Mouse (Mus musculus) frontal cortex, postnatal 14 days (tissue): ENCODE results near the gene Anks3.
A peak's percentile ranks its signal among the peaks of the same experiment; 100 is the strongest.

Experiments used
- DNase-seq, 2 experiments: peaks; one replicate each; pipeline ENCODE4 v3.0.0; 2022; ENCODE audit warnings: low spot score in 2 of 2

Gene Anks3

GRCm38 (mm10) chr16:4963797-4964709, at the start of gene Anks3:
Anks3 (minus strand) TSS chr16:4964205.
- peak; percentile 98 to 99 for DNase-seq

GRCm38 (mm10) chr16:5013054-5013838, 49.2 kb upstream of the Anks3 start, which contains the start of gene Rogdi:
Rogdi (minus strand) TSS chr16:5013553.
- DNase-seq: peak; percentile 99

- no peak for DNase-seq
These were observed 48.3 kb upstream of the Anks3 start for GRCm38 (mm10) chr16:5012036-5013005.

DNA sequence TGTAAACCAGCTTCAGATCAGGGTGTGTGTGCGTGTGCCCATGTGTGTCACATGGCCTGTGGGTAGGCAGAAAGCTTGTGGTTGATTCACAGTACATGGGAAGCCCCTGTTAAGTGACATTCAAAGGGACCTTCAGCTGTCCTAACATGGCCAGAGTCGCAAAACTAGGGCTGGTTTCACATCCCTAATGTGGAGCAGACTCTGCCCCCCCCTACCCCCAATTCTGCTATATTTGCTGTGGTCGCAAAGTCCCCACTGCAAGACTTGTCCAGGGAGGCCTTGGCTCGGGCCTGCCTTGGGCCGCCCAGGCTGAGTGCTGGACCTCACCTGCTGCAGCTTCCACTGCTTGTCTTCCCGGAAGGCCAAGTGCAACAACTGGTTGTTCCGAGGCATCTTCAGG, 47.3 kb upstream of the Anks3 start:
- no peak for DNase-seq

DNA sequence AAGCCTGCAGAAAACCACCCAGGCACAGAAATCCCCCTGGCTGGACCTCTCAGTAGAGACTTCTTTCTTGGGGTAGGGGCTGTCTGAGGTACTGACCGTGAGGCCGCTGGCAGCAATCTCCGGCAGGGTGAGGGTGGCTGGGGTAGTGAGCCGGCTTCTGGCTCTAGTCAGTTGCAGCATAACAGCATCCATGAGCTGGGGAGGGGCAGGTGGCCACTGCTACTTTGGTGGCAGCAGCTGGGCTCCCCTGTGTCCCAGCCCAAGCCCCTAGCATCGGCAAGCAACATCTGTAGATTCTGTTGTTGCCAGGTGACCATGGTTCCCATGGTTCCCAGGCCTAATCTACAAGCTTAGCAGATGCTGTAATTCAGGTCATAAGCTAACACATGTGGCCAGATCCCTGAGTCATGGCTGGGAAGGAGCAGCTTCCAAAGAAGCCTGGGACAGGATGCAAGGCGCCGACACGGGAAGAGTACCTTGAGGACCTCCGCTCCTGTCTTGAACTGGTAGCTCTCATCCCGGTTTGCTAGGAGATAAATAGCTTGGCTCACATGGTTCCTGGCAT, 46.4 kb upstream of the Anks3 start:
- DNase-seq: no peak

DNA sequence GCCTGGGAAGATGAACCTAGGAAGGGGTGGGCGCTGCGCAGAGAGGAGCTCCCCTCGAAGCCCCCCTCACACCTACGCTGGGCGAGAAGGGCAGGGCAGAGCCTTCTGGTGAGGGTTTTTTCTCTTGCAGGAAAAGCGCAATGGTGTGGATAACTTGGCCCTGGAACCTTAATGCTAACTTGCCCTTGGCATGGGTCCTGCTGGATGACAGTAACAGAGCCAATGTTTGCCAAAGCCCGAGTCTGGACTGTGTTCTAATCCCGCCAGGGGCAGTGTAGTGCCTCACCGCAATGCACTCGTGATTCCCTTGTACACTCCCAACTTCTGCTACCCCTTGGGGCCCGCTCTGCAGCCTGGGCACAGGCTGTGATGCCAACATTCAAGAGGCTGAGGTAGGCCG, 44.1 kb upstream of the Anks3 start:
- DNase-seq: no peak

GRCm38 (mm10) chr16:5007492-5007891, 43.5 kb upstream of the Anks3 start:
- DNase-seq: no peak

DNA sequence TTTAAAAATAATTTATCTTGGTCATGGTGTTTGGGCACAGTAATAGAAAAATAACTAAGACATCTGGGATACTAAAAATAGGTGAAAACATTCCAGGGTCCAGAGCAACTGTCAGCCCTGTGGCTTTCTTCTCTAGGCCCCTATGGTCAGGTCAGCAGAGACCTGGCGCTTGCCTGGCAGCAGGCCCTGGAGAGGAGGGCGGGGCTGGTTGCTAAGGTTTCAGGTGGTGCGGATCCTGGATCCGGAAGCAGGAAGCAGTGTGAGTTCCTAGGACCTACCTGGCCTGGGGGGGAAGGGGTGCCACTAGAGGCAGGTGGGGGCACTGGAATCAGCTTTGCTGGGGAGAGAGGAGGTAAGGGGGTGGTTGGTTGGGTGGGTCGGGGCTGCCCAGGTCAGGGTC, 43.1 kb upstream of the Anks3 start, which contains the start of gene Smim22:
Smim22 (plus strand) TSS at position 222 of the 400 bp plus-strand sequence.
- DNase-seq: no peak

GRCm38 (mm10) chr16:5000611-5001010, 36.6 kb upstream of the Anks3 start:
- DNase-seq: no peak

DNA sequence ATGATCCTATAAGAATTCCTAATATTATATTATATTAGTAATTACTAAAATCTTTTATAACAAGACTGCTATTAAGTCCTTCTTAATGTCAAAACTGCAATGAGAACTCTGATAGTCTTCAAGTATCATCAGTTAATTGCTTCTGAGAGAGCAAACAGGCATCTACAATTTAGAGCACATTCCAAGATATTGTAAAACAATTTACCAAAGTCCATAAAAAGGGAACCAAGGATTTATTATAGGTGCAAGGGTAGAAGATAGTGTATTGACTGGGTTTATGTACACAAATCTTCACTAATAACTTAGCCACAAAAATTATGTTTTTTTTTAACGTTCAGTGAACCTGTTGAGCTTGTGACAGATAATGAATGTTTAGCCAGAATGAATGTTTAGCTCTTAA, 35.0 kb upstream of the Anks3 start:
- no peak for DNase-seq

DNA sequence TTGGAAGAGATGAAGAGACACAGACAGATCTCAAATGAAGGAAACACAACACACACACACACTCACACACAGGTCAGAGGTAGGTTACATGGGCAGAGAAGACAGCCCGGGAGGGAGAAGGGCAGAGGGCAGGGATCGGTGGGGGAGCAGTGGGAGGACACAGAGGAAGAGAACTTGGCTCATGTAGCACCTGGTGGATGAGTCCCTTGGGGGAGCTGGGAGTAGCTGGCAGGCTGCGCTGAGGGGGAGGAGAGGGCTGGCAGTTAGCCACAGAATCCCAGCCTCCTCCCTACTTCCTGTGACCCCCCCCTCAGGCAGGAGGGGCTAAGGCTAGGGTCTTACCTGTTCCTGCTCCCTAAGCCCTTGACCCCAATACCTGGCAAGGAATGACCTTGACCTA, 33.5 kb upstream of the Anks3 start, which contains the start of gene Sept12:
Sept12 (minus strand) TSS at position 300 of the 400 bp plus-strand sequence.
- no peak for DNase-seq

GRCm38 (mm10) chr16:4993276-4993675, 29.3 kb upstream of the Anks3 start:
- no peak for DNase-seq

DNA sequence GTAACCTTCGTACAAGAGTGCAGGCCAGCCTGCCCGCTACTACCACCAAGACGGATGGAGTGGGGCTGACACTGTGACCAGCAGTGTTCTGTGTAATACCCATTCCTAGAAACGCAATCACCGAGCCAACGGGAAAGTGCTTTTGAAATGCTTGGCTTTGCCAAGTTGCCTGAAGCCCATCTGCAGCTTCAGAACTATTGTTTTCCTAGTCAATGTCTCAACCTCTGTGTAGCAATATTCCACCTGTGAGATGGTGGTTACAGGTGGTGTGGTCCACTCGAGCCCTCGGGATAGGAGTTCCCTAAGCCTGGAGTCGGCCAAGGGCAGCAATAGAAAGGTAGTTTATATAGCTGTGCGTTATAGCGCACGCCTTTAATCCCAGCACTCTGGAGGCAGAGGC, 20.7 kb upstream of the Anks3 start:
- no peak for DNase-seq

- no peak for DNase-seq
These were observed 15.9 kb upstream of the Anks3 start for GRCm38 (mm10) chr16:4979755-4980380.

DNA sequence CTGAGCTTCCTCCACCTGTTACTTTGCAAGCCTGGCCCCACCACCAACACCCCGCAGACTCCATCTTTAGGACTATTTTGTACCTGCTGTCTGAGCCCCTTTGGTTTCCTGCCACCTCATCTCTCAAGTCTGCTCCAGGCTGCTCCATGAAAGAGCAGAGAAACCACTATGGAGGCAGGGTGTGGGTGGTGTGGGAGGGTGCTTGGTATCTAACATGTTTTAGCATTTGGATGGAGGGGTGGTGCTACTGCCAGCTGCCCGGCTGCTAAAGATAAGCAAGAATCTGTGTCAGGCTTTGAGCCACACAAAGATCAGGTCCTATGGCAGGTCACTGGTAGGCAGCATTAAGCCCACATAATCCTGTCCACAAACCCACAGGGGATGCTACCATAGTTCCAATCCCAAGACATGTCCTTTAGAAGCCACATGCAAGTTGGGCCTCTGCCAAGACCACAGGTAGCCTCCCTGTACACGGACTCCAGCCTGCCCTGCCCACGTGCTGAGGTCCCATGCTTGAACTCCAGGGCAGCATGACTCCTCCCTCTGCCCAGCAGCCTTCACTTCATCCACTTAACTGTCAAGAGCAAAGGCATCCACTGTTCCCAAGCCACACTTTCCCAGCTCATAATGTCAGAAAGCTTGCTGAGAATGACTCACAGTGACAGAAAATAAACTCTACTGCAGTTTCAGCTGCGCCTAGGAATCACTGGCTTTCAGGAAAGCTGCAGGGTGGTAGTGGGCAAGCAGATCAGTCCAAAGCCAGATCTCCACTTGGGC, 14.5 kb upstream of the Anks3 start:
- peak in 1 of 2 experiments; percentile 28 for DNase-seq

GRCm38 (mm10) chr16:4976180-4976579, 12.2 kb upstream of the Anks3 start:
- DNase-seq: no peak

GRCm38 (mm10) chr16:4974521-4974920, 10.5 kb upstream of the Anks3 start:
- DNase-seq: no peak

DNA sequence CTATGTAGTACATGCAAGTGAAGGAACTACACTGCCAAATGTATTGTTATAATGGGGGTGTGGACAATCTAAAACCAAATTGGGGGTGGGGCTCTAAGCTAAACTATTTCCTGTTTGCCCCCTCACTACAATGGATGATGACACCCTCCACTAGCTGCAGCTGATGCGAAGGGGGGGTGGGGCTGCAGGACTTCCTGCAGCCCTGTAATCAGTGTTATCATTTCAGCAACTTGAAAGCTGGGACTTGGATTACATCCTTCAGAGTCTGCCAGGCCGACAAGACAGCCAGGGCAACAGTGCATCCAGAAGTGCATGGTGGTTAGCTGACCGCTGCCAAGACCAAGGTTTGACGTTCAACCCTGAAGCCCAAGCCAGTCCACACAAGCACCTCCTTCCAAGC, 7.6 kb upstream of the Anks3 start:
- no peak for DNase-seq

DNA sequence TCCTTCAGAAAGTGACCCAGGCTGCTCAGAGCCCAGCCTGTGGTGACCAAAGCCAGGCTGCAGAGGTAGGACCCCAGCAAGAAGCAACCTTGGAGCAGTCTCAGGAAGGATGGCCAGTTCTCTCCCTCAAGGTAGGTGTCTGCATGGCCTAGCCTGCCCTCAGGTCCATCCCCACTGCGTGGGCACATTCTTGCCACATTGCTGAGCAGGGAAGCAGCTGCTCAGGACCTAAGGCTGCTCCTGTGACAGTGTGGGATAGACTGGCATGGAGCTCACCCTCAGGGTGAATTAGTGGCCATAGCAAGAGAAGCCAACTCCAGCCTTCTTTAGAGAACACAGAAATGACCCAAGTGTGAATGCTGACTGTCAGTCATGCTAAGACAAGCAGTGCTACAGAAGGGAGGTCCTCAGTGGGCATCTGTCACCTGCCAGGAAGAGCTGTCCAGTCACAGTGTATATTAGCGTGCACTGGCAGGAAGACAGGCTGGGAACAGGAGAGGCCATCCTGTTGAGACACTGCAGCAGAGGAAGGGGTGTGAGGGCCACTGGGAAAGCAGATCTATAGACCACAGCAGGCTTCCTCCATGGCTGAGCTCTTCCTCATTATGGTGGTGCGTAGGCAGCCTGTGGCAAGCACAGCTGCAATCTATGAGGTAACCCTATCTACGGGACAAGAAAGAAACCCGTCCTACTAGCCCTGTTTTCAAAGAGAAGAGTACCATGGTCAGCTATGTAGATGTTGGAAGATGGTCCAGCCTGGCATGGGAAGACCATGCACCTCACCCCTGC, 5.2 kb upstream of the Anks3 start:
- no peak for DNase-seq
